Mouse (Mus musculus) A20 (cell line): ENCODE measurements around the gene Cox10.
"Not testable (repeated sequence)": the region's sequence is repeated elsewhere in the genome, so short reads cannot be mapped to it uniquely, and the experiment has no call there.

Experiments
- DNase-seq: peaks from one replicate; pipeline ENCODE4 v3.0.0-alpha.2; 2011; ENCODE audit warnings: low read depth, low spot score

Gene Cox10

GRCm38 (mm10) chr11:64078956-64079726 is at the start of gene Cox10:
Cox10 (minus strand) TSS chr11:64079468.
- DNase-seq, result peak; percentile 93

- no peak for DNase-seq
Observed at GRCm38 (mm10) chr11:64128016-64128415, 48.7 kb upstream of the Cox10 start.

GRCm38 (mm10) chr11:64125471-64125870 is 46.2 kb upstream of the Cox10 start:
- DNase-seq, result no peak

GRCm38 (mm10) chr11:64123174-64123573 is 43.9 kb upstream of the Cox10 start:
- DNase-seq, result not testable (repeated sequence)

- no peak for DNase-seq
Observed at GRCm38 (mm10) chr11:64116711-64117110, 37.4 kb upstream of the Cox10 start.

GRCm38 (mm10) chr11:64115822-64116221 is 36.6 kb upstream of the Cox10 start:
- no peak for DNase-seq

- DNase-seq, result no peak
Observed at GRCm38 (mm10) chr11:64115101-64115500, 35.8 kb upstream of the Cox10 start.

GRCm38 (mm10) chr11:64100060-64100459 is 20.8 kb upstream of the Cox10 start:
- DNase-seq, result no peak

GRCm38 (mm10) chr11:64093058-64093457 is 13.8 kb upstream of the Cox10 start:
- no peak for DNase-seq

- no peak for DNase-seq
Observed at GRCm38 (mm10) chr11:64091150-64091549, 11.9 kb upstream of the Cox10 start.

- DNase-seq, result no peak
Observed at GRCm38 (mm10) chr11:64089682-64090081, 10.4 kb upstream of the Cox10 start.

GRCm38 (mm10) chr11:64085888-64086287 is 6.6 kb upstream of the Cox10 start:
- no peak for DNase-seq

- no peak for DNase-seq
Observed at GRCm38 (mm10) chr11:64079727-64080081, 436 bp upstream of the Cox10 start.

- DNase-seq, result no peak
Observed at GRCm38 (mm10) chr11:64076212-64076611, 3.1 kb downstream of the Cox10 start.

GRCm38 (mm10) chr11:64073379-64073778 is 5.9 kb downstream of the Cox10 start:
- DNase-seq, result no peak

- DNase-seq, result no peak
Observed at GRCm38 (mm10) chr11:64071536-64071935, 7.7 kb downstream of the Cox10 start.

- no peak for DNase-seq
Observed at GRCm38 (mm10) chr11:64066001-64066400, 13.3 kb downstream of the Cox10 start.

GRCm38 (mm10) chr11:64063130-64063529 is 16.1 kb downstream of the Cox10 start:
- DNase-seq, result no peak

GRCm38 (mm10) chr11:64062226-64062625 is 17.0 kb downstream of the Cox10 start:
- no peak for DNase-seq

- no peak for DNase-seq
Observed at GRCm38 (mm10) chr11:64059305-64059704, 20.0 kb downstream of the Cox10 start.

GRCm38 (mm10) chr11:64058474-64058873 is 20.8 kb downstream of the Cox10 start:
- no peak for DNase-seq

- no peak for DNase-seq
Observed at GRCm38 (mm10) chr11:64053371-64053770, 25.9 kb downstream of the Cox10 start.

- DNase-seq, result no peak
Observed at GRCm38 (mm10) chr11:64051195-64051968, 27.9 kb downstream of the Cox10 start.
